Mouse (Mus musculus): ENCODE results near the gene Igfbpl1. TPM values are rescaled to one million over a fixed set of nuclear protein-coding genes. Genes with fewer than 3 reads are reported as not detected.

Gene Igfbpl1
- polyA plus RNA-seq, 1 experiment: 0.42 TPM

DNA sequence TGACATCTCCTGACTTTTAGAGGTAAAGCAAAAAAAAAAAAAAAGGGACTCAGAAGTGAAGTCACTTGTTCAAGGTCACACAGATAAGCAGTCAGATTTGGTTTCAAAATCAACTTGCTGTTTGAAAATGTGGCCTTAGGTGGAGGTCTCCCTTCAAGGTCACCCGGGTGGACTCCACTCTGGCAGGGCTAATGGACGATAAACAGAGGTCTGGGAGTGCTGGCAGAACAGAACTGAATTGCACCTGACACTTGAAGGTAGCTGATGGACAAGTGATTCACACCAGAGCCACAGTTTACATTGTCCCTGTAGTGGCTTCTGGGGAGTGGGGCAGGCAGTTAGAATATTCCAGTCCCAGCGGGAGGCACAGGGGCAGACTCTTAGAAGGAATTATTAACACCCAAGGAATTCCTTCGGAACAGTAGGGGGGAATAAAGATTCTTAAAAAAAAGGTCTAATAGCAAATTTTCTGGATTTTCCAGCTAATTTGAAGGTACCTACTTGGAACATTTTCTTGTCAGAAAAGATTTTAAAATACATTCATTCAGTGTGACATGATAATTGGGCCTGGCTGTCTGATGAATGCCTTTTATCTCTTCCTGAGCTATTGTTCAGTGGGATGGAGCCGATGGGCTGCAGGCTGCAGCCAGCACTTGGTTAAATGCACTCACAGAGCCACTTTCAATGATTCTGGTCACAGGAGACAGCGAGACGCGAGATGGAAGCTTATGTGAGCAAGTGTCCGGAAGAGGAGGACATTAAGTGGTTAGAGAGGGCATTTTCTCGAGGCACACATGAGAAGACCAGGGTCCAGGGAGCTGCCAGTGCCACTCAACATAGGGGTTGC is 56.7 kb downstream of the Igfbpl1 start:
- H3K4me3 ChIP-seq (ENCODE audit: low read depth, low read length): no peak overlapping the region
- no peaks in the 10 kb centered on the region for H3K4me1 ChIP-seq (ENCODE audit: control insufficient read depth, insufficient read depth, insufficient read length, low read length)
- H3K36me3 ChIP-seq (ENCODE audit: control insufficient read depth, insufficient read depth, low read length): no peaks in the 10 kb centered on the region
- H3K27me3 ChIP-seq (ENCODE audit: control insufficient read depth, insufficient read depth, low read length): no peaks in the 10 kb centered on the region
- no peak overlapping the region for H3K27ac ChIP-seq (ENCODE audit: insufficient read depth, low read depth, low read length)
- 81% methylated on average over 10 of the region's 10 CpGs for WGBS
- TF ChIP-seq CTCF (IDR thresholded peaks at IDR 0.05; ENCODE audit: extremely low read depth, insufficient read length, insufficient replicate concordance, low read depth, low read length) (no peak), POLR2A (IDR thresholded peaks at IDR 0.05; ENCODE audit: low read depth, low read length) (no peak)

GRCm38 (mm10) chr4:45769141-45769540 is 57.6 kb downstream of the Igfbpl1 start:
- 82% methylated on average over 10 of the region's 10 CpGs for WGBS
- H3K27me3 ChIP-seq (ENCODE audit: control insufficient read depth, insufficient read depth, low read length): no peaks in the 10 kb centered on the region
- no peak overlapping the region for H3K4me3 ChIP-seq (ENCODE audit: low read depth, low read length)
- TF ChIP-seq CTCF (IDR thresholded peaks at IDR 0.05; ENCODE audit: extremely low read depth, insufficient read length, insufficient replicate concordance, low read depth, low read length): no peak
- TF ChIP-seq POLR2A (IDR thresholded peaks at IDR 0.05; ENCODE audit: low read depth, low read length): no peak
- H3K4me1 ChIP-seq (ENCODE audit: control insufficient read depth, insufficient read depth, insufficient read length, low read length): peaks cover 3% of the 10 kb centered on the region; the same call in 1 of the 2 replicates
- H3K27ac ChIP-seq (ENCODE audit: insufficient read depth, low read depth, low read length): no peak overlapping the region
- H3K36me3 ChIP-seq (ENCODE audit: control insufficient read depth, insufficient read depth, low read length): no peaks in the 10 kb centered on the region

DNA sequence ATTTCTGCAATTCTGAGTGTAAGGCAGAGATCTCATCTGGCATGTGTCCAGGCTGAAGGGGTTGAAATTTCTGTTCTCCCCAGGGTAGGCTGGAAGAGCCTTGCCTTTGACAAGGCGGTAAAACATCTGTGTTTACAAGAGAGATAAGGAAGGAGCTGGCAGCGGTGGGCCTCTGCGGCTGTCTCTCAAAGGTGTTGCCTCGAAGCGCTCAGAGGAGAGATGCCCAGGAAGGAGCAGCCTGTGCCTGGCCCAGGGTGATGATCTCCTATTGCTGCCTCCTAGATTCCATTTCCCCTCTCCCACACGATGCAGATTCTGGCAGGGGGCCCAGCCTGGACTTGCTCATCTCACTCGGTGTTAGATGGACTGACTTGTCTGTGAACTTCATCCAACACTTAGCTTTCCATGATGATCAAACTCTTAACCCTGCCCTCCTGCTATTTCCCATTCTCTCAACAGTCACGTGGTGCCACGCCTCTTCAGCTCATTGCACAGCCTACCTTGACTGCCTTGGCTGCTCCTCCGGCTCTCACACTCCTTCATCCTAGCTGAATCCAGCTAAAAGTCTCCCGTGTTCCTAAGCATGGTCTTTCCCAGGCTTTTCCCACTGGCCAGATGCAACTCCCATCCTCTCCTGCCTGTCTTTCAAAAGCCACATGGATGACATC is 58.7 kb downstream of the Igfbpl1 start:
- H3K4me1 ChIP-seq (ENCODE audit: control insufficient read depth, insufficient read depth, insufficient read length, low read length): peaks cover 11% of the 10 kb centered on the region
- no peak overlapping the region for H3K4me3 ChIP-seq (ENCODE audit: low read depth, low read length)
- no peaks in the 10 kb centered on the region for H3K27me3 ChIP-seq (ENCODE audit: control insufficient read depth, insufficient read depth, low read length)
- H3K36me3 ChIP-seq (ENCODE audit: control insufficient read depth, insufficient read depth, low read length): no peaks in the 10 kb centered on the region
- no peak for TF ChIP-seq CTCF (IDR thresholded peaks at IDR 0.05; ENCODE audit: extremely low read depth, insufficient read length, insufficient replicate concordance, low read depth, low read length)
- TF ChIP-seq POLR2A (IDR thresholded peaks at IDR 0.05; ENCODE audit: low read depth, low read length): no peak
- 15% methylated on average over 11 of the region's 11 CpGs for WGBS
- no peak overlapping the region for H3K27ac ChIP-seq (ENCODE audit: insufficient read depth, low read depth, low read length)

DNA sequence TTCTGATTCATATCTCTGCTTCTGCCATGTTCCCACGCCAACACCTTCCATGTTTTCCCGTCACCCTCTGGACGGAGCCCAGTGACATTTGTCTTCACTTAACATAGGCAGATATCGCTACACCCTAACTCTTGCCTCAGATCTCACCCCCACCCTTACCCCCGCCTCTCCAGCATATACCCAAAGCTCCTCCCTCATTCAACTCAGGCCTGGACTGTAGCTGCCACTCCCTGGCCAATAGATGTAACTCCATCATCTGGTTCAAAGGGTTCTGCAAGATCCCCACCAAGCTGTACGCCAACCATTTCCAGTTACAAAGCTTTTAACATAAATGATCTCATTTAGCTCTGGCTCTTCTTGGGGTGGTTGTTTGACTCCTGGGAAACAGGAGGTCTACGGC is 59.9 kb downstream of the Igfbpl1 start:
- Histone ChIP-seq H3K4me1 (ENCODE audit: control insufficient read depth, insufficient read depth, insufficient read length, low read length) (peaks cover 11% of the 10 kb centered on the region), H3K27ac (ENCODE audit: insufficient read depth, low read depth, low read length) (no peak overlapping the region), H3K36me3 (ENCODE audit: control insufficient read depth, insufficient read depth, low read length) (no peaks in the 10 kb centered on the region), H3K27me3 (ENCODE audit: control insufficient read depth, insufficient read depth, low read length) (no peaks in the 10 kb centered on the region), H3K4me3 (ENCODE audit: low read depth, low read length) (no peak overlapping the region)
- TF ChIP-seq POLR2A (IDR thresholded peaks at IDR 0.05; ENCODE audit: low read depth, low read length) (no peak), CTCF (IDR thresholded peaks at IDR 0.05; ENCODE audit: extremely low read depth, insufficient read length, insufficient replicate concordance, low read depth, low read length) (no peak)
- WGBS: 94% methylated on average over 7 of the region's 7 CpGs

DNA sequence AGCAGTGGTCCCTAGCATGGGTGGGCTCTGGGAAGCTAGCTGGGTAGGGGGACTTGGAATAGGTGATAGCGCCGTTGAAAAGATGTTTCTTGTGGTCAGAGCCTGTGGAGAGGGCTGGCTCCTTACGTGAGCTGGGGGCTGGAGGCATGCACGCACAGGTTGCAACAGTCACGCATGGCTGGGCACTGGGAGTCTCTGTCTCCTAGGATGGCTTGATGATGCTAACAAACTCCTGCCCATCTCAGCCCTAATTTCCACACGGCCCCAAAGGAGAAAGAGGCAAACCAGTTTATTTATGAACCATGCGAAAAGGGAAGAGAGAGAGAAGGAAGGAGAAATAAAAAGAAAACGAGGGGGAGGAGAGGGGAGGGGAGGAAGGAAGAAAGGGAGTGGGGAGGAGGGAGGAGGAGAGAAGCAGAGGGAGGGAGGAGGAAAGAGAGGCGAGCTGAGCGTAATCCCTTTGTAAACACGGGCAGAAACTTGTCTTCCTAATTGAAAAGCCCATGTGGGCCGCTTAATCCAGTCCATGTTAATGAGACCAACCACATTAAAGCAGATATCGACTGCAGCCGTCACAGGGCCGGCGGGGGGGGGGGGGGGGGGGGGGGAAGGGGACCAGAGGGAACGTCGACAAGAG is 61.0 kb downstream of the Igfbpl1 start:
- no peak for TF ChIP-seq CTCF (IDR thresholded peaks at IDR 0.05; ENCODE audit: extremely low read depth, insufficient read length, insufficient replicate concordance, low read depth, low read length)
- no peak for TF ChIP-seq POLR2A (IDR thresholded peaks at IDR 0.05; ENCODE audit: low read depth, low read length)
- no peak overlapping the region for H3K4me3 ChIP-seq (ENCODE audit: low read depth, low read length)

DNA sequence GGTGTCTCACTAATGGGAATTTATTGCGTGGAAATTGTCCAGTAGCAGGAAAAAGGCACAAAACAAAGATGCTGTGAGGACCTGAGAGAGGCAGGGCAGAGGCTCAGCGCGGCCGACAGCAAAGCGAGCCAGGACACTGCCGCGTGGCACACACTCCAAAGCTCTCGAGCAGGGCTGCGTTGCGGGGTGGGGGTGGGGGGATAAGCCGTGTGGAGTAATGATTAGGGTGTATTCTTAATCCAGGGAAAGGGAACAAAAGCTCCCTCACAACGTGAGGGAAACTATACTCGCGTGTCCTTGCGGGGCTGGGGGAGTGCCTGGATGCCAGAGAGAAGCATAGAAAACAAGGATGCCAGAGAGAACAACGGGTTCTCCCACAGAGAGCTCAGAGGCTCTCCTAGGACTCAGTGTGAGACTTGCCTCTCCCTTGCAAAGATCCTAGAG is 61.6 kb downstream of the Igfbpl1 start:
- H3K27ac ChIP-seq (ENCODE audit: insufficient read depth, low read depth, low read length): no peak overlapping the region
- 23% methylated on average over 16 of the region's 16 CpGs for WGBS
- no peaks in the 10 kb centered on the region for H3K27me3 ChIP-seq (ENCODE audit: control insufficient read depth, insufficient read depth, low read length)
- TF ChIP-seq CTCF (IDR thresholded peaks at IDR 0.05; ENCODE audit: extremely low read depth, insufficient read length, insufficient replicate concordance, low read depth, low read length): no peak
- no peak for TF ChIP-seq POLR2A (IDR thresholded peaks at IDR 0.05; ENCODE audit: low read depth, low read length)
- peaks cover 11% of the 10 kb centered on the region for H3K4me1 ChIP-seq (ENCODE audit: control insufficient read depth, insufficient read depth, insufficient read length, low read length)
- no peaks in the 10 kb centered on the region for H3K36me3 ChIP-seq (ENCODE audit: control insufficient read depth, insufficient read depth, low read length)
- H3K4me3 ChIP-seq (ENCODE audit: low read depth, low read length): no peak overlapping the region

More for the DNA sequence above, 61.0 kb downstream of the Igfbpl1 start:
- Histone ChIP-seq H3K27me3 (ENCODE audit: control insufficient read depth, insufficient read depth, low read length) (no peaks in the 10 kb centered on the region), H3K27ac (ENCODE audit: insufficient read depth, low read depth, low read length) (no peak overlapping the region), H3K36me3 (ENCODE audit: control insufficient read depth, insufficient read depth, low read length) (no peaks in the 10 kb centered on the region), H3K4me1 (ENCODE audit: control insufficient read depth, insufficient read depth, insufficient read length, low read length) (peaks cover 11% of the 10 kb centered on the region)
- WGBS: 17% methylated on average over 15 of the region's 18 CpGs

DNA sequence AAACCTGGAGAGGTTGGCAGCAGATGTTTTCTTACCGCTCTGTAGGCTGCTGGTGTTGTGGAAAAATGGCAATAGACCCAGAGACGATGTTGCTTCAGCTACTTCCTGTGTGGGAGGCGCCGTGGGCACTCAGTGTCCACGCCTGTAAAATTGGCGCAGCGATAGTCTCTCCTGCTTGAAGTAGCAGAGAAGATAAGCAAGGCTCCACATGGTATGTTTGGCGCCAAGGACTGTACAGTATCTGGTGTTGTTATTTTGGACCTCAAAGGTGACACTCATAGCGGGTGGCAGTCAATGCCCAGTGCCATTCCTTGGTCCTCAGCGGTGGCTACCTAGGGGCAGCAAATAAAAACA is 62.6 kb downstream of the Igfbpl1 start:
- TF ChIP-seq CTCF (IDR thresholded peaks at IDR 0.05; ENCODE audit: extremely low read depth, insufficient read length, insufficient replicate concordance, low read depth, low read length) (no peak), POLR2A (IDR thresholded peaks at IDR 0.05; ENCODE audit: low read depth, low read length) (no peak)
- WGBS: 11% methylated on average over 10 of the region's 10 CpGs
- H3K36me3 ChIP-seq (ENCODE audit: control insufficient read depth, insufficient read depth, low read length): no peaks in the 10 kb centered on the region
- H3K4me1 ChIP-seq (ENCODE audit: control insufficient read depth, insufficient read depth, insufficient read length, low read length): peaks cover 11% of the 10 kb centered on the region
- peak overlapping the region; percentile 37 for H3K4me3 ChIP-seq (ENCODE audit: low read depth, low read length)
- H3K27ac ChIP-seq (ENCODE audit: insufficient read depth, low read depth, low read length): no peak overlapping the region
- no peaks in the 10 kb centered on the region for H3K27me3 ChIP-seq (ENCODE audit: control insufficient read depth, insufficient read depth, low read length)

Measured in small intestine, adult 2 months (tissue).